Mouse (Mus musculus): ENCODE data around the gene Dcun1d2. TPM values are rescaled to one million over a fixed set of nuclear protein-coding genes. Genes with fewer than 3 reads are reported as not detected.

The Dcun1d2 gene
- polyA plus RNA-seq, 1 experiment from 2014 or later: 26.0 TPM

GRCm38 (mm10) chr8:13299571-13299970 lies 11.6 kb upstream of the Dcun1d2 start:
- Histone ChIP-seq H3K9ac (no peak overlapping the region), H3K4me3 (replicated peaks) (no peak overlapping the region), H3K9me3 (replicated peaks) (no peaks in the 10 kb centered on the region), H3K4me1 (no peaks in the 10 kb centered on the region), H3K27me3 (no peaks in the 10 kb centered on the region), H3K4me2 (no peak overlapping the region), H3K36me3 (peaks cover 89% of the 10 kb centered on the region), H3K27ac (no peak overlapping the region)
- ATAC-seq (replicated peaks; ENCODE audit: low FRiP score): no peak
- WGBS: 91% methylated on average over 8 of the region's 8 CpGs

GRCm38 (mm10) chr8:13293677-13294470 lies 5.9 kb upstream of the Dcun1d2 start:
- no peaks in the 10 kb centered on the region for H3K27me3 ChIP-seq
- 93% methylated on average over 9 of the region's 9 CpGs for WGBS
- H3K4me1 ChIP-seq: peaks cover 17% of the 10 kb centered on the region
- no peak overlapping the region for H3K4me3 ChIP-seq (replicated peaks)
- no peak overlapping the region for H3K9ac ChIP-seq
- H3K9me3 ChIP-seq (replicated peaks): no peaks in the 10 kb centered on the region
- ATAC-seq (replicated peaks; ENCODE audit: low FRiP score): no peak
- H3K4me2 ChIP-seq: no peak overlapping the region
- no peak overlapping the region for H3K27ac ChIP-seq
- peaks cover 67% of the 10 kb centered on the region for H3K36me3 ChIP-seq

GRCm38 (mm10) chr8:13292364-13292763 lies 4.4 kb upstream of the Dcun1d2 start:
- H3K4me2 ChIP-seq: no peak overlapping the region
- H3K4me1 ChIP-seq: peaks cover 20% of the 10 kb centered on the region
- 27% methylated on average over 9 of the region's 9 CpGs for WGBS
- H3K36me3 ChIP-seq: peaks cover 56% of the 10 kb centered on the region
- H3K27me3 ChIP-seq: no peaks in the 10 kb centered on the region
- no peak for ATAC-seq (replicated peaks; ENCODE audit: low FRiP score)
- no peak overlapping the region for H3K9ac ChIP-seq
- H3K4me3 ChIP-seq (replicated peaks): no peak overlapping the region
- H3K27ac ChIP-seq: no peak overlapping the region
- H3K9me3 ChIP-seq (replicated peaks): no peaks in the 10 kb centered on the region

GRCm38 (mm10) chr8:13288646-13289045 lies 715 bp upstream of the Dcun1d2 start:
- peaks cover 32% of the 10 kb centered on the region for H3K4me1 ChIP-seq
- peak overlapping the region; percentile 97 for H3K27ac ChIP-seq
- H3K9ac ChIP-seq: peak overlapping the region; percentile 75
- 2% methylated on average over 6 of the region's 6 CpGs for WGBS
- peak overlapping the region; percentile 73 for H3K4me3 ChIP-seq (replicated peaks)
- peaks cover 19% of the 10 kb centered on the region for H3K36me3 ChIP-seq
- H3K9me3 ChIP-seq (replicated peaks): no peaks in the 10 kb centered on the region
- ATAC-seq (replicated peaks; ENCODE audit: low FRiP score): no peak
- H3K4me2 ChIP-seq: peak overlapping the region; percentile 94
- no peaks in the 10 kb centered on the region for H3K27me3 ChIP-seq

GRCm38 (mm10) chr8:13287304-13287691 lies 633 bp downstream of the Dcun1d2 start:
- H3K4me2 ChIP-seq: peak overlapping the region; percentile 94
- H3K27me3 ChIP-seq: no peaks in the 10 kb centered on the region
- H3K4me1 ChIP-seq: peaks cover 28% of the 10 kb centered on the region
- no peaks in the 10 kb centered on the region for H3K9me3 ChIP-seq (replicated peaks)
- peak overlapping the region; percentile 75 for H3K9ac ChIP-seq
- peak overlapping the region; percentile 97 for H3K27ac ChIP-seq
- ATAC-seq (replicated peaks; ENCODE audit: low FRiP score): peak; percentile 85
- H3K4me3 ChIP-seq (replicated peaks): peak overlapping the region; percentile 73
- peaks cover 12% of the 10 kb centered on the region; the same call in 1 of the 2 replicates for H3K36me3 ChIP-seq
- WGBS: under 1% methylated on average over 34 of the region's 34 CpGs

- Histone ChIP-seq H3K27ac (no peak overlapping the region), H3K27me3 (no peaks in the 10 kb centered on the region), H3K4me2 (no peak overlapping the region), H3K4me3 (replicated peaks) (no peak overlapping the region), H3K36me3 (peaks cover 5% of the 10 kb centered on the region), H3K9ac (no peak overlapping the region), H3K9me3 (replicated peaks) (no peaks in the 10 kb centered on the region), H3K4me1 (peaks cover 13% of the 10 kb centered on the region)
- ATAC-seq (replicated peaks; ENCODE audit: low FRiP score): no peak
- 74% methylated on average over 1 of the region's 1 CpGs for WGBS
These were observed 4.7 kb downstream of the Dcun1d2 start for GRCm38 (mm10) chr8:13283200-13283599.

- H3K9ac ChIP-seq: no peak overlapping the region
- H3K4me2 ChIP-seq: no peak overlapping the region
- 59% methylated on average over 5 of the region's 5 CpGs for WGBS
- ATAC-seq (replicated peaks; ENCODE audit: low FRiP score): no peak
- no peak overlapping the region for H3K27ac ChIP-seq
- H3K36me3 ChIP-seq: peaks cover 26% of the 10 kb centered on the region
- no peaks in the 10 kb centered on the region for H3K27me3 ChIP-seq
- no peaks in the 10 kb centered on the region for H3K4me1 ChIP-seq
- no peak overlapping the region for H3K4me3 ChIP-seq (replicated peaks)
- no peaks in the 10 kb centered on the region for H3K9me3 ChIP-seq (replicated peaks)
These were observed 10.9 kb downstream of the Dcun1d2 start for GRCm38 (mm10) chr8:13276941-13277447.

- peaks cover 53% of the 10 kb centered on the region for H3K36me3 ChIP-seq
- ATAC-seq (replicated peaks; ENCODE audit: low FRiP score): no peak
- H3K27me3 ChIP-seq: no peaks in the 10 kb centered on the region
- no peak overlapping the region for H3K27ac ChIP-seq
- 93% methylated on average over 5 of the region's 5 CpGs for WGBS
- no peak overlapping the region for H3K4me2 ChIP-seq
- H3K9ac ChIP-seq: no peak overlapping the region
- H3K4me3 ChIP-seq (replicated peaks): no peak overlapping the region
- no peaks in the 10 kb centered on the region for H3K4me1 ChIP-seq
- H3K9me3 ChIP-seq (replicated peaks): no peaks in the 10 kb centered on the region
These were observed 15.1 kb downstream of the Dcun1d2 start for GRCm38 (mm10) chr8:13272834-13273233.

- Histone ChIP-seq H3K4me2 (no peak overlapping the region), H3K27ac (no peak overlapping the region), H3K9me3 (replicated peaks) (no peaks in the 10 kb centered on the region), H3K4me3 (replicated peaks) (no peak overlapping the region), H3K9ac (no peak overlapping the region), H3K36me3 (peaks cover 45% of the 10 kb centered on the region), H3K27me3 (no peaks in the 10 kb centered on the region), H3K4me1 (no peaks in the 10 kb centered on the region)
- ATAC-seq (replicated peaks; ENCODE audit: low FRiP score): no peak
- WGBS: 59% methylated on average over 2 of the region's 2 CpGs
These were observed 20.4 kb downstream of the Dcun1d2 start for GRCm38 (mm10) chr8:13267566-13267965.

- no peak overlapping the region for H3K4me3 ChIP-seq (replicated peaks)
- peaks cover 40% of the 10 kb centered on the region for H3K36me3 ChIP-seq
- no peaks in the 10 kb centered on the region for H3K4me1 ChIP-seq
- H3K27me3 ChIP-seq: no peaks in the 10 kb centered on the region
- 63% methylated on average over 3 of the region's 3 CpGs for WGBS
- no peak overlapping the region for H3K9ac ChIP-seq
- H3K9me3 ChIP-seq (replicated peaks): no peaks in the 10 kb centered on the region
- no peak overlapping the region for H3K4me2 ChIP-seq
- ATAC-seq (replicated peaks; ENCODE audit: low FRiP score): no peak
- H3K27ac ChIP-seq: no peak overlapping the region
These were observed 24.6 kb downstream of the Dcun1d2 start for GRCm38 (mm10) chr8:13263376-13263775.

GRCm38 (mm10) chr8:13254019-13254418 lies 33.9 kb downstream of the Dcun1d2 start, which contains the start of gene Adprhl1:
Gene Adprhl1, minus strand, starts transcription at chr8:13254162.
- Histone ChIP-seq H3K4me3 (replicated peaks) (no peak within 1 kb of the TSS), H3K36me3 (peaks cover 38% of the 10 kb centered on the region), H3K27me3 (peaks cover 6% of the 10 kb centered on the region; the same call in 1 of the 2 replicates), H3K9me3 (replicated peaks) (no peaks in the 10 kb centered on the region), H3K27ac (no peak within 1 kb of the TSS), H3K4me1 (no peaks in the 10 kb centered on the region), H3K4me2 (no peak within 1 kb of the TSS), H3K9ac (no peak within 1 kb of the TSS)
- WGBS: 37% methylated on average over 8 of the region's 8 CpGs
- ATAC-seq (replicated peaks; ENCODE audit: low FRiP score): peak; percentile 75

- Histone ChIP-seq H3K9me3 (replicated peaks) (no peaks in the 10 kb centered on the region), H3K4me1 (no peaks in the 10 kb centered on the region), H3K4me2 (no peak overlapping the region), H3K36me3 (peaks cover 32% of the 10 kb centered on the region), H3K9ac (no peak overlapping the region), H3K27ac (no peak overlapping the region), H3K27me3 (peaks cover 11% of the 10 kb centered on the region; the same call in 1 of the 2 replicates), H3K4me3 (replicated peaks) (no peak overlapping the region)
- no peak for ATAC-seq (replicated peaks; ENCODE audit: low FRiP score)
- WGBS: 62% methylated on average over 5 of the region's 5 CpGs
These were observed 34.5 kb downstream of the Dcun1d2 start for GRCm38 (mm10) chr8:13253413-13253812.
